Mouse (Mus musculus) heart, postnatal 10 days (tissue): ENCODE measurements at regions not wholly inside any gene's neighbourhood (a gene's known extent, or its start where the extent isn't known, plus 50 kb on each side); places are given as distances from the start of the nearest gene placed in this dataset.
"Not testable (repeated sequence)": the region's sequence is repeated elsewhere in the genome, so short reads cannot be mapped to it uniquely, and the experiment has no call there.

Experiments used
- DNase-seq, 2 experiments: peaks; one replicate each; pipeline ENCODE4 v3.0.0; 2021
- intact Hi-C: fragments of 180-260 bp; cut with DNase I; formaldehyde crosslinking; loops from one replicate; pipeline ENCODE4 v1.15.1; 2025

DNA sequence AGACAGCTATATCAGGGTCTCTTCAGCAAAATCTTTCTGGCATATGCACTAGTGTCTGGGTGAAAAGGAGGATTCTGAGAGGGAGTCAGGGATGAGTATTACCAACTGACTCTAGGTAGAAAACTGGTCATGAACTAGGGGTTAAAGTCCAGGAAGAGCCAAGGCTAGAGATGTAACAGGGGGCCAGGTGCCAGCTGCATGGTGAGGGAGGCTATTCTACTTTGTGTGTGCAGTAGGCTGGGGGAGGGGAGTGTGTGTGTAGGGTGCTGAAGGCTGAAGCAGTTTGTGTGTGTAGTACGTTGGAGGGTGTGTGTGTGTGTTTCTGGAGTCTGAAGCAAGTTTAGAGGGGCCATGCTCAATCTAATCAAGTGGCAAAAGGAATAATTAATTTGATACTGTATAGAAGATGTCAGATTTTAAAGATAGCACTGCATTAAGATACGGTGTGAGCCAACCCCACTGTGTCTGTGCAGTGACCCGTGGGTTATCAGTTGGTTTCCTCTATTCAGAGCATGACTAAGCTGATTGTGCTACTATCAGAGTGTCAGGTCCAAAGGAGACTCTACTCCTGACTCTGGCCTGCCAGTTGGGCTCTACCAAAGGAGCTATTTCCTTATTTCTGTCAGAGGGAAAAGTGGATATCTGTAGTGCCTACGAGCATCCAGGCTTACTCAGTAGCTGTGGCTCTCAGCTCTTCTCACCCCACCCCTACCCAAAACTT, 82.0 kb downstream of the Phlda1 start:
- DNase-seq, result no peak
- intact Hi-C loops, result no loop called here

DNA sequence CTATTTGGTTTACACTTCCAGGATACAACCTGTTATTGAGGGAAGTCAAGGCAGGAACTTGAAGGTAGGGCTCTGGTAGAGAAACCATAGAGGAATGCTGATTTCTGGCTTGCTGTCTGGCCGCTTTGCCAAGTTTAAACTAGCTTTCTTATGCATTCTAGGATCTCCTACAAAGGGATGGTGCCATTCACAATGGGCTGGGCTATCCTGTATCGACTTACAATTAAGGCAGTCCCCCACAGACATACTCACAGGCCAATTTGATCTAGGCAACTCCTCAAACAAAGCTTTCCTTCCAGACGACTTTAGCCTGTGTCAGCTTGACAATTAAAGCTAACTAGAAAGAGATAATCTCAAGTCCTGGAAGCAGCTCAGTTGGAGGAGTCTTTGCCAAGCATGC, 83.1 kb downstream of the Phlda1 start:
- intact Hi-C loops, result no loop called here
- no peak for DNase-seq

DNA sequence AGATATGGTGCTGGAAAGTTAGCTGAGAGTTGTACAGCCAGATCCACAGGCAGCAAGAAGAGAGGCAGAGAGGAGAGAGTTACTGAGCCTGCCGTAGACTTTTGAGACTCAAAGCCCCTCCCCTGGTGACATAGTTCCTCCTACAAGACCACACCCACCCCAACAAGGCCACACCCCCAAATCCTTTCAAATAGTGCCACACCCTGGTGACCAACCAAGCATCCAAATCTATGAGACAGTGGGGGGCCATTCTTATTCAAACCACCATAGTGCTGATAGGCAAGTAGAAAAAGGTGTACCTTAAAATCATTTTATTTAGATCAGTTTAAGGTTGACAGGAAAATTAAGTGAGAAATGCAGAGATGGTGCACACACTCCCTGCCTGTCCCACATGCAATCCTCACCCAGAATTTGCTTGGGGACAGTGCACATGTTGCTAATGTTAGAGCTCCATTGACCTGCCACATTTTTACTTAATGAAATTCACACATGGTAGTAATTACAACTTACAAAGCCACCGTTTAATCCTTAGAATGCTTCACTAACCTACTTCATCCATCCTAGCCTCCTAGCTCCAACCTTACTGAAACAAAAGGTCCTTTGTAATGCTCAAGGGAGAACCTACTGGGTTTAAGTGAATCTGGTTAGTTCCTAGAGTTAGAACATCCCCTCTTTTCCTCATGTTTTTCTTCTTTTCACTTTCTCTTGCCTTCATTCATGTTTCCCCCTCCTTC, 86.5 kb downstream of the Phlda1 start:
- intact Hi-C loops, result no loop called here
- DNase-seq, result no peak

DNA sequence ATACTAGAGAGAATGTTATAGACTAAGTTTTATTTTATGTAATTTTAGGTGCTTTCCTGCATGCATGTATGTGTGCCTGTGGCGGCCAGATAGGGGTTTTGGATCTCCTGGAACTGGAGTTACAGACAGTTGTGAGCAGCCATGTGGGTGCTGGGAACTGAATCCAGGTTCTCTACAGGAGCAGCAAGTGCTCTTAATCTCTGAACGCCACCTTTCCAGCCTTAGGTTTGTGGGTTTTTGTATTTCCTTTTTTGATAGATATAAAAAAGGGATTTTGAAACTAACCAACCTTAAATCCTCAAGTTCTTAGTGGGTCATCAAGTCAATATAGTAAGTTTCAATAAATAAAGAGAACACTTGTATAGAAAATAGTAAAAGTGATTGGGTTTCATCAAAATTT, 87.2 kb downstream of the Phlda1 start:
- intact Hi-C loops, result no loop called here
- DNase-seq, result no peak

DNA sequence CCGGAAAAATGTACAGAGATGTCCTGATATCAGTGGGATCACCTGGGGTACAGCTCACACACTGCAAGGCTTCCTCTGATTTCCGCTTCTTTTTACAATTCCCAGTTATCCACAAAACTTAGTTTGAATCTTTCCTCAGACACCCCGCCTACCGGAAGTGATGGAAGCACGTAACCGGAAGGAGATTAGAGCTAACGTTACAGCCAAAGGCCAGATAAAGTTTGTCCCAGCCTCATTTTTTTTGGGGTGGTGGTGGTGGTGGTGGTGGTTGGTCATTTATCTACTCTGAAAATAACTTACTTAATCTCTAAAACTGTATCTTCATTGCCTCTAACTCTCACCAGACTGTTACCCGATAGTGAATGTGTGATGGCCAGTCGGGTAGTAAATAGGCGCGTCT, 88.1 kb downstream of the Phlda1 start:
- intact Hi-C loops, result loop anchor here (2.0 kb wide), 1 partner anchor 87 kb away; the partner anchor contains the start of gene Phlda1
- DNase-seq, result peak in 1 of 2 experiments; percentile 43

DNA sequence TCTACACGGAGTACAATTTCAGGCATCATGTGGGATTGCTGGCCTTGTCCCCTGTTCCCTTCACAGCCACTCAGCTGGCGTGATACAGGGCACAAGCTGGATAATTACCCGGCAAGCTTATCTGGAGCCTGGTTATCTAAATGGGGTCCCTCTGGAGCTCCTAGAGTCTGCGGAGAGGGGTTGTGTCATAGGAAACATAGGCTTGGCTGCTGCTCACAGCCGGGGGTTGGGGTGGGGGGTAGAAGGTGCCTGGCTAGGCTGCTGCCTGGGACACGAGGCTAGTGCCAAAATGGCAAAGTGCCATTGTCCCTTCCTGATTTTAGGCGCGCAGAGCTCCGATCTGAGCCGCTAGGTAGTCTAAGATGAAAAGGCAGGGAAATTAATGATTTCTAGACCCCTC, 88.6 kb downstream of the Phlda1 start:
- intact Hi-C loops, result loop anchor here (2.0 to 5.0 kb wide), 3 partner anchors 47 to 333 kb away; partner anchors contain the start of gene Phlda1
- DNase-seq, result peak; percentile 70 to 82

DNA sequence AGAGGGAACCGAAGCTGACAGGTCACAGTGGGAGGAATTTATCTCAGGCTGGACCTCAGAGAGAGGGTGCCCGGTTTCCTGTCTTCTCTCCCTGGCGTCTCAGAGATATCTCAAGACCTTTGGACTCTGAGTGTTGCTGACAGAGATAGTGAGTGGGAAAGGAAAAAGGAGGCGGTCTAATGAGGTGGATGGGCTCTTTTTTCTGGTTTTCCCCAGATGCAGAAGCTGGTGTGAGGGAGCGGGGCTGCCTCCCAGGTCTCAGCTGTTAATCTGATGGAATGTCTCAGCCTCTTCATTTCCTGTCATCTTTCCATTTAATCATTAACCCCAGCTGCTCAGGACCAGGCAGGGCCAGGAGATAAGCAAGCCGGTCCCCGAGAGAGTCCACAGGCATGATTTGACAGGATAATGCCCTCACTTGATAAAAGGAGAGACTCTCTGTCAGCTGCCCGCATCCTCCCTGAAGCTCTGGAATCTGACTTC, 89.5 kb downstream of the Phlda1 start:
- intact Hi-C loops, result loop anchor here (2.0 to 5.0 kb wide), 3 partner anchors 48 to 332 kb away; partner anchors contain the start of gene Phlda1
- DNase-seq, result no peak

DNA sequence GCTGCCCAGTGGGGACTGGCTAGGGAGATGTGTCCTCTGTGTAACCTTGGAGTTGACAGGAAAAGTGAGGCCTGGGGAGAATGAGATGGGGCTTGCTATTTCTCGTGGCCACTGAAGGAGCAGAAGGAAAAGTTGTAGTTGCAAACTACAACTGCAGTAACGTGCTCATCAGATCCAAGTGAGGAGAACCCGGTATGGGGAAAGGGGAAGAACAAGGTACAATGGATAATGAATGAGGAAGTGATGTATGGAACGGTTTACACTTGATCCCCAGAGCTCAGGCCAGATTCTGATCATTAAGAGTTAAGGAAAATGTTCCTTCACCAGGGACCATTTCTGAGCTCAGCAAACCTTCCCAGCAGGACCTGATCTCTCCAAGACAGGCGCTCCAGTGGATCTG, 92.6 kb downstream of the Phlda1 start:
- intact Hi-C loops, result loop anchor here (5.0 kb wide), 2 partner anchors 51 to 329 kb away; no protein-coding TSS in a partner anchor
- no peak for DNase-seq

DNA sequence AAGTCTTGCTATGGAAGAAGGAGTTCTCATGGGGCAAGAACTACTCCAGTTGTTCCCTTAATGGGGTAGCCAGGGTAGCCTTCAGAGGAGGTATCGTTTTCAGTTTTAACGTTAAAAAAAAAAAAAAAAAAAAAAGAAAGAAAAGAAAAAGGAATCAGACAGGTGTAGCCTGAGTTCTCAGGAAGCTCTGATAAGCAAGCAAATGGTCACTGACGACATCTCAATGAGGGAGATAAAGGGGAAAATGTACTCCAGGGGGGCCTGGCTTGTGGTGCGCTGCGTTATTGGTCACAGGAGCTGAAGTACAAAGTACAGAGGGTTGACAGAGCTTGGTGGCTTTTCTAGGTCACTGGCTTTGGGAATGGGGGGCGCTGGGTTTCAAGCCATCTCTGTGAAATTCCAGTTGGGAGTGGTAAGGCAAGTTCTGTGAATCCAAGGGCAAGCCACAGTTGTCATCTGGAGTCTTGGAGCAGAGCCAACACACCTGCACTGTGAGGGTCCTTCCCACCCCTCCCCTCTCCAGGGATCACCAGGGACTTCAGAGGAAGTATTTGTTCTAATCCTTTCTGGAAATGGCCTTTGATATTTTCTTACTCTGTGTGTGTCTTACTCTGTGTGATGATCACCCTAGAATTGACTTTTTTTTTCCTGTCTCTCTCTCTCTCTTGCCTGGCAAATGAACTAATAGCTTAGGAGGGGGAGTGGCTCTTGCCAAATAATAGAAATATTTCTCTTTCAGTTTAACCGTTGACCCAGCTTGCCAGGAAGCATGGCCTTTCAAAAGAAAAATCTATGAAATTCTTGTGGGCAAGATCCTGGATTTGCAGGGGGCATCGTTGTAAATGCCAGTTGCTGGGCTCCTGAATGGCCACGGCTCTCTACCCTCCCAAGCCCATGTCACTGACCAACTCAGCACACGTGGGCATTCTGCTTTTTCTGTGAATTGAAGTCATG, 93.5 kb downstream of the Phlda1 start:
- intact Hi-C loops, result loop anchor here (5.0 kb wide), 3 partner anchors 52 to 328 kb away; no protein-coding TSS in a partner anchor

DNA sequence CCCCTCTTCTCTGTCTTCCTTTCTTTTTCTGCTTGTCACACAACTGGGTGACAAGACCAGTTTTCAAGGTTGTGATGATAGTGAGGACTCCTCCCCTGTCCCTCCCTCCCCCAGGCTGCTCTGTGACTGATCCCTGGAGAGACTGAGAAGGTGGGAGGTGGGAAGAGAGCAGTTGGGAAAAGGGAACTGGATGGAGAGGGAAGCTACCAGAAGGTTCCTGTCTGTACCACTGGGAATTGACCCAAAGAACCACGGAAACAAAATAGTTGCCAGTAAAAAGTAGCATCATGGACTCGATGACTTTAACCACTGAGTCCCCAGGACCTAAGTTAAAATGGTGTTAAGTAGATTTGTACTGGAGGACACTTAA, 94.2 kb downstream of the Phlda1 start:
- intact Hi-C loops, result loop anchor here (5.0 kb wide), 1 partner anchor 52 kb away; no protein-coding TSS in a partner anchor
- DNase-seq, result no peak

More for the DNA sequence above, 93.5 kb downstream of the Phlda1 start:
- no peak for DNase-seq

DNA sequence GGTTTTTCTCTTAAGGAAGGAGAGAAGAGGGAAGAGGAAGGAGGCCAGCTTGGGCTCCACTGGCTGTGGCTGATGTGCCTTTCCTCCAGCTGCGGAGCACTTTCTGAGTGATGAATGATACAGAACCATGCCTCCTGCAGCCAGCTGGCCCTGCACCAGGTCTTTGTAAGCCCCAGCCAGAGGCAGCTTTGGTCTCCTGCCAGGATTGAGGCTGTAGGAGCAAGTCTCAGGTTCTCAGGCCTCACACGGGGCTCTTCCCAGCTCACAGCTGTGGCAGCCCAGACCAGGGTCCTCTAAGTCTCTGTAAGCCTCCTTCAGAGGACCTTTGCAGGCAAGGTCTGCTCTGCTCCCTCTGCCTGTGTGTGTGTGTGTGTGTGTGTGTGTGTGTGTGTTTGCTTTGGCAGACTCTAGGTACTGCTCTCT, 94.6 kb downstream of the Phlda1 start:
- intact Hi-C loops, result loop anchor here (5.0 kb wide), 1 partner anchor 52 kb away; no protein-coding TSS in a partner anchor
- DNase-seq, result peak; percentile 95 to 96

DNA sequence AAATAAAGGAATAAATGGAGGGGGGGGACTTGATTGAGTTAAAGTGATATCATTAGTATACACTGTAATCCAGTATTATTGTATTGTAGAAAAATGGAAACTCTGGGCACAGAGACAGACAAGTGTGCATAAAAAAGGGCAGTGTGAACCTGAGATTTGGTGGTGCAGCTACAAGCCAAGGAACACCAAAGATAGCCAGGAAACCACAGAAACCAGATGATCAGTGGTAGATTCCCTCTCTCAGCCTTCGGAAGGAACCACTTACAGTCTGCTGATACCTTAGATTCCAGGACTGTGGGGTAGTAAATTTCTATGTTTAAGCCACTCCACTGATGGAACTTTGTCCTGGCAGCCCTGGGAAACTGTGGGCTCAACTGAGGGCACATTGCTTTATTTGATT, 97.1 kb downstream of the Phlda1 start:
- intact Hi-C loops, result loop anchor here (5.0 kb wide), 1 partner anchor 49 kb away; no protein-coding TSS in a partner anchor
- no peak for DNase-seq

DNA sequence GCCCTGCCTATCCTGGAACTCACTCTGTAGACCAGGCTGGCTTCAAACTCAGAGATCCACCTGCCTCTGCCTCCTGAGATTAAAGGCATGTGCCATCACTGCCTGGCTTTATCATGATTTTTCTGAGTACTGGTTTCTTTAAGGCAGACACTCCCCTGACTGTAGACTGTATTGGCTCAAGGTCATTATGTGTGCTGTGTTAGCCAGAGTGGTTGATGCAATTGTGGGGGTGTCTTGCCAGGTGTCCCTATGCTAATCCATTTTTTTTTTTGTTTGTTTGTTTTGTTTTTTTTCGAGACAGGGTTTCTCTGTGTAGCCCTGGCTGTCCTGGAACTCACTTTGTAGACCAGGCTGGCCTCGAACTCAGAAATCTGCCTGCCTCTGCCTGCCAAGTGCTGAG, 101.3 kb downstream of the Phlda1 start:
- DNase-seq, intact Hi-C loops: not testable (repeated sequence)

DNA sequence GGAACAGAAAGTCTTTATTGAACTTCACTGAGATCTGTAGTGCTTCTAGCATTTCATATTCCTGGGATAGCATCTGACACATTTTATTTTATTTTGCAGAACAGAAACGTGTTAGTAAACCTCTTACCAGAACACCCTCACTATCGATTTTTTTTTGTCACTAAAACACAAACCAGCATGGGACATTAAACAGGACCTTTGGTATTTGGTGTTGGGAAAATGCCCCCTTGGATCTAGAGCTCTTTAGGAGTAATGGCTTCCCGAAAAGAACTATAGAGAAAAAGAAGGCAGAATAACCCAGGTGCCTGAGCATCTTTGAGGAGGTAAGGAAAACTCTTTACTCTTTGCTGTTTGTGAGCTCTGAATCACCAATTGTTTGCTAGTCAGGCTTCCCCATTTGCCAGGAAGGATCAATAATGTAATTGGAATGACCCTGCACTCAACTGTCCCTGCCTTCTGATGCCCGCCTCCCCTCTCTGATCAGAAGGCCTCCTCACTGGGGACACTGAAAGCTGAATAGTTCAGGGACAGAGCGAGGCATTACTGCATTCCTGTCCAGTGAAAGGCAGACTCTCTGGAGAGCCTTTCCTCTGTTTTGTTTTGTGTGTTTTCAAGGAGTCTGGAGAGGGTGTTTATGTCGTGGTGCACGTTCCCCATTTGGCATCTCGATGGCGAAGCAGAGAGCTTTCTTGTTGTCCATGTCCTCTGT, 102.5 kb downstream of the Phlda1 start:
- DNase-seq, result no peak
- intact Hi-C loops, result no loop called here

DNA sequence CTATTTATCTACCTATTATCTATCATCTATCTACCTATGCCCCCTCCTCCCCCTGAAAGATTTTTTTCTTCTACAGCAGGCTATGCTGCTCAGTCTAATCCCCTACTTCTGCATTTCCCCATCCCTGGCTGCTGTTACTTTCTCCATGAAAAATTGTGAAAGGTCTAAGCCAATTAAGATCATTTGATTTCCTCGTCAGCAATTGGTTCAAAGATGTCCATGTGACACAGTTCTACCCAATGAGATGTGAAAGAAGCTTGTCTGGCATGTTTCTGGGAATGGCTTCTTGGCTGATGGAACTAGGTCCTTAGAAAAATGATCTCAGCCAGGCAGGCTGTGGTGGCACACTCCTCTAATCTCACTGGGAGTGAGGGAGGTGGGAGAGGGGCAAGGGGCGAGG, 103.8 kb downstream of the Phlda1 start:
- no peak for DNase-seq
- intact Hi-C loops, result no loop called here

DNA sequence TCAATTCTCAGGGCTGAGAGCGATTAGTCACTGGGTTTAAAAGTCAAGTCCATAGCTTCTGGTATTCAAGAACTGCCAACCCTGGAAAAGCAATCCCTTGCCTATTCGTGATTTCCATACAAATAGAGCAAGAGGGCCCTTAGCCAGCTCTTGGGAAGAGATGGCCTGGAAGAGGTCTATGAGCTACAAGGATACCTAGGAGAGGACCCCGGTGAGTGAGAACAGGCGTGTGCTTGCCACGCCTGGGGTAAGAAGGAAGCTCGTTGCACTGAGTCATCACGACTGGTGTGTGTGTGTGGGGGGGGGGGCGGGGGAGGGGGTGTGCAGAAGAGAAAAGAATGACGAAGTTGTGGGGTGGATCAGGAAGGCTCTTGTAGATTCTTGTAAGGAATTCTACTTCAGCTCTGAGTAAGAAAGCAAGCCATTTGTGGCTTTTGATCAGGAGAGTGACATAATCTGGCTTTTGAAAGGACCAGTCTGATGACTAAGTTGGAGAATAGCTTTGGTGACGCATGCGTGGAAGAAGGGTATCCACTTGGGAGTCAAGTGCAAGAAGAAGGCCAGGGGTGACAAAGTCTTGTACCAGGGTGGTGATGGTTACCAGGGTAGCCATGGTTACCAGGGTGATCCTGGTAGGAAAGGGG, 113.7 kb downstream of the Phlda1 start:
- DNase-seq, result no peak
- intact Hi-C loops, result no loop called here

DNA sequence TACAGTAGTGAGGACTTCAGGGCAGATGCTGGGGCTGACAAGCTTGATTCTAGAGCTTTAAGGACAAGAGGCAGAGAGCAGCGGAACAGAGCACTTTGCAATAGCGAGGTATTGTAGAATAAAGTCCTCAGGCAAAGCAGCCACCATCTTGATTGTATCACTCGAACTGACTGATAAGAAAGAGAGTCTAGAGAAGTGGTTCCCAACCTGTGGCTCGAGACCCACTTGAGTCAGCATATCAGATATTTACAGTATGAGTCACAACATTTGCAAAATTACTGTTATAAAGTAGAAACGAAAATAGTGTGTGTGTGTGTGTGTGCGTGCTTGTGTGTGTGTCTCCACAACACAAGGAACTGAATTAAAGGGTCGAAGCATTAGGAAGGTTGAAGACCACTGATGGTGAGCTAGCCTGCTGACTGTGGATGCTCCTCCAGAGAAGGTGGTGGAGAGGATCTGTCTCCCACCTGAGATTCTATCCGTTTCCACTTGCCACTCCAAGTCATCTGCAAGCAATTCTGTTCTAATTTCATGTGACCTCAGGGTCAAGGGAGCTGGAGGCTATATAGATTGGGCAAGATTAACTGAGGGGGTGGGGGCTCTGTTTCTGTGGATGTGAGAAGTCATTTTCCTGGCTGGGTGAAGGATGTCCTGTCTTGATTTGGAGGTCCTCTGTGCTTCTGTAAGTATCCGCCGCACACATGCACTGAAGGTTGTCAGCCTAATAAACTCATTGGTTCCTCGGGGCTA, 115.0 kb downstream of the Phlda1 start:
- no peak for DNase-seq
- intact Hi-C loops, result no loop called here

DNA sequence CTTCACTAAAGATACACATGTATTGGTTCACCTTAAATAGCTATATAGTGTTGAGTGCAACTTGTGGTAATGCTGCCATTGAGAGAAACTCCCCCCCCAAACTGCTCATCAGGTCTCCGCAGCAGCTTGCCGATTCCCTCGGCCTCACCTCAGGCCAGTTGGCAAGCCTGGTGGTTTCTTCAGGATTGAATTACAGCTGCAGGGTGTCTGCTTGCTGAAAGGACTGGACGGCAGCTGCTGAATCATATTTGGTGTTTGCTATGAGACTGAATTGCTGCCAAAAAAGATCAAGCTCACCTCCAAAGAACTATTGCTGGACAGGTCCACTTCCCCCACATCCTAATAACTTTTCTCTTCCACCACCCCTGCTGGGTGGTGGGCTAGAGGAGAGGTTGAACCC, 116.7 kb downstream of the Phlda1 start:
- intact Hi-C loops, result no loop called here
- DNase-seq, result peak in 1 of 2 experiments; percentile 20

DNA sequence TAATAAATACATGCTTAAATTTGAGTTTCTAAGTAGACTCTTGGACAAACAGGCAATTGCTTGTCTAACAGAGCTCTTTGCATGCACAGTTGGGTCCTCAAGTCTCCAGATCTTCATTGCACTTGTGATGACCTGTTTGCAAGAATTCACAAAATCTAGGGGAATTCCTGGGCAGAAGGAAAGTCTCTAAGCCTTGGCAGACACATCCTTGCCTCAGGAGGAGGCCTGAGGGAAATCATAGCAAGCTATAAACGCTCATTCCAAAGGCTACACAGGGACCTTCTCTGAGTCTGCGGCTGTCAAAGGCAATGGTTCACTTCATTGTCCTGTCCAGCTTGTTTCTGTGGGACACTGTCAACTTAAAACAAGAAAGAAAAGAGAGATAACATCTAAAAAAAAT, 117.9 kb downstream of the Phlda1 start:
- DNase-seq, result peak; percentile 13 to 23
- intact Hi-C loops, result no loop called here
